Mouse (Mus musculus): ENCODE measurements at regions not wholly inside any gene's neighbourhood (a gene's known extent, or its start where the extent isn't known, plus 50 kb on each side); places are given as distances from the start of the nearest gene placed in this dataset.

DNA sequence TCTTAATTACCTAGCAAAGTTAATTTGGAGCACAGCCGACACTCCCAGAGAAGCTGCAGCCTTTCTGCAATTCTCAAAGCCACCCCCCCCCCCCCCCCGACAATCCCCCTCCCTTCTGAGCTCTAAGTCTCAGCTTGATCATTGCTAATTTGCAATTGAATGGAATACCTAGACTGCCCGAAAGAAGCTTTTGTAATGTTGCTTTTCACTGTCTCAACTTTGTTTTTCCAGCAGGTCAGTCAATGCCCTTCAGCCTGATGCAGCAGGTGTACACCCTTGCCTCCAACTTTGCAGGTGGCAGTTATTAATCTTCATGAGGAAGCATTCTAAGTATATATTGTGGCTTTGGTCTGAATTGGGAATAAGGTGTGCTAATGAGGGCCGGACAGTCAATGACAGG is 1006.6 kb upstream of the Gm8797 start:
- H3K4me1 ChIP-seq, result no peaks in the 10 kb centered on the region
- H3K36me3 ChIP-seq (replicated peaks), result no peaks in the 10 kb centered on the region
- no peak overlapping the region for H3K4me3 ChIP-seq
- 70% methylated on average over 4 of the region's 4 CpGs for WGBS
- H3K9me3 ChIP-seq, result peaks cover 22% of the 10 kb centered on the region
- no peaks in the 10 kb centered on the region for H3K27me3 ChIP-seq (ENCODE audit: poor library complexity, severe bottlenecking)
- DNase-seq (ENCODE audit: extremely low spot score, low spot score), result no peak
- no peak overlapping the region for H3K27ac ChIP-seq

DNA sequence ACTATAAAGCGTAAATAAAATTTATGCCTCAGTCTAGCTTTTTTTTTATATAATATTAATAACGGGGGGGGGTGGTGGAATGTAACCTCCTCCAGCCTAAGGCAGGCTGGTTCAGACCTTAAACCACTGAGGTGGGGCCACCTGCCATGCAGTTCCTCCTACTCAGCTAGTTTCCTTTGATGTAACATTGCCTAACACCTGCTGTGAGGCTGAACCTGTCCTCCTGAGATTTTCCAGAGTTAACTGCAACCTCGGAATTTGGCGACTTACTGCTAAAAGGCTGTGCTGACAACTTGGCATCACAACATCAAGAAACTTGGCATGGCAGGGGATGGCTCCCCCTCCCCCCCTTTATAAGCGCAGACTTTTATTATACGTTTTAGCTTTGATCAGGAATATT is 1006.0 kb upstream of the Gm8797 start:
- Histone ChIP-seq H3K4me3 (no peak overlapping the region), H3K9me3 (peaks cover 22% of the 10 kb centered on the region), H3K27me3 (ENCODE audit: poor library complexity, severe bottlenecking) (no peaks in the 10 kb centered on the region), H3K27ac (no peak overlapping the region), H3K36me3 (replicated peaks) (no peaks in the 10 kb centered on the region), H3K4me1 (no peaks in the 10 kb centered on the region)
- DNase-seq (ENCODE audit: extremely low spot score, low spot score), result no peak
- WGBS, result 87% methylated on average over 6 of the region's 6 CpGs

DNA sequence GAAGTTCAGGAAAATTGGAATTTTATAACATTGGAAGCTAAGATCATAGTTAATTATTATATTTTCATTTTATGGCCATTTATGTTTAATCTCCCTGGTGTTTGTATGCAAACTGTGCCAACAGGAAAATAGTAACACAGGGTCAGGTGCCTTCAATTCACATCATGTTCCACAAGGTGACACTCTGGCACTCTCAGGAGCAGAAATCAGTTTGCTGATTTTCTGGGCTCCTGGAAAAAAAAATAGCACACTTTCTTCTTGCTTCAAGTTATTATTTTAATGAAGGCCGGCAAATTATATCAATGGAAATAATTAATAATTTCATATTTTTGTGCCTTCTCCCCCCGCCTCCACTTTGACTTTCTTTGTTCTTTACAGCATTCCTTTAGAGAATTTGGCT is 994.5 kb upstream of the Gm8797 start:
- 88% methylated on average over 2 of the region's 2 CpGs for WGBS
- Histone ChIP-seq H3K9me3 (peaks cover under 1% of the 10 kb centered on the region; the same call in 1 of the 2 replicates), H3K27me3 (ENCODE audit: poor library complexity, severe bottlenecking) (no peaks in the 10 kb centered on the region), H3K27ac (no peak overlapping the region), H3K4me3 (no peak overlapping the region), H3K36me3 (replicated peaks) (no peaks in the 10 kb centered on the region), H3K4me1 (no peaks in the 10 kb centered on the region)
- DNase-seq (ENCODE audit: extremely low spot score, low spot score), result no peak

DNA sequence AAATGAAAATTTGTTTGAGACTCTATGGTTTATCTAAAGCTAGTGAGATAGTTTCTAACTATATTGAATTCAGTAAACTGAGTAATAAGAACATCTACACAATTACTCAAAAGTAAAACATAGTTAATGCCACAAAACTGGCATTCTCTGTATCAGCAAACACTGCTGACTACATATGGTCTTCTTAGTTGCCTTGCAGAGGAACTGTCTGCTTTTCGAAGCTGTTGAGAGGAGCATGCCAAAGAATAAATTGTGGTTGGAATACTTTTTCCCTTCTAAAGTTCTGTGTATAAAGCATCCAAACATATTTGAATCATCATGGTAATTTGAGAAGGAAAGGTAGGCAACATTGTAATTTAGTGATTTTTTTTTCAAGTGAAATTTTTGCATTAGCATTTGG is 993.5 kb upstream of the Gm8797 start:
- H3K36me3 ChIP-seq (replicated peaks), result no peaks in the 10 kb centered on the region

DNA sequence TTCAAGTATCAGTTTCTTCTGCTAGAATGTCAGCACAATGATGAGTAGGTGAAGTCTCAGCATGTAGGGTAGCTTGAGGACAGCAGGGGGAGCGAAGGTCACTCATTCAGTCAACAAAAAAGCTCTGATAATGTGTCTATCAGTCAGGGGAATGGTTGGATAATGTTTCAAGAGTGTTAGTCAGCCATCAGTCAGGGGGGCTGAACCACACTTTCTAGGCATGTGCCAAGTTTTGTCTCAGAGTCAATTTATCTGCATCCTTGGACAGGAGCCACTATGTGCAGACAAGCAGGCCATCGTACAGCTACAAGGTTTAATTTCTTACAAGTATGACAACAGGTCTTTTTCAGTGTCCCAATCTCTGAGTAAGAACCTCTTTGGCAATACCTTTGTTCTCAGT is 987.5 kb upstream of the Gm8797 start:
- Histone ChIP-seq H3K4me3 (no peak overlapping the region), H3K9me3 (peaks cover 19% of the 10 kb centered on the region), H3K27ac (no peak overlapping the region), H3K27me3 (ENCODE audit: poor library complexity, severe bottlenecking) (no peaks in the 10 kb centered on the region), H3K36me3 (replicated peaks) (no peaks in the 10 kb centered on the region), H3K4me1 (no peaks in the 10 kb centered on the region)
- no peak for DNase-seq (ENCODE audit: extremely low spot score, low spot score)
- 89% methylated on average over 2 of the region's 2 CpGs for WGBS

More for the DNA sequence above, 993.5 kb upstream of the Gm8797 start:
- no peak overlapping the region for H3K27ac ChIP-seq
- no peaks in the 10 kb centered on the region for H3K4me1 ChIP-seq
- peaks cover 10% of the 10 kb centered on the region; the same call in 1 of the 2 replicates for H3K9me3 ChIP-seq
- no peak overlapping the region for H3K4me3 ChIP-seq
- WGBS, result 96% methylated on average over 1 of the region's 1 CpGs
- H3K27me3 ChIP-seq (ENCODE audit: poor library complexity, severe bottlenecking), result no peaks in the 10 kb centered on the region
- no peak for DNase-seq (ENCODE audit: extremely low spot score, low spot score)

DNA sequence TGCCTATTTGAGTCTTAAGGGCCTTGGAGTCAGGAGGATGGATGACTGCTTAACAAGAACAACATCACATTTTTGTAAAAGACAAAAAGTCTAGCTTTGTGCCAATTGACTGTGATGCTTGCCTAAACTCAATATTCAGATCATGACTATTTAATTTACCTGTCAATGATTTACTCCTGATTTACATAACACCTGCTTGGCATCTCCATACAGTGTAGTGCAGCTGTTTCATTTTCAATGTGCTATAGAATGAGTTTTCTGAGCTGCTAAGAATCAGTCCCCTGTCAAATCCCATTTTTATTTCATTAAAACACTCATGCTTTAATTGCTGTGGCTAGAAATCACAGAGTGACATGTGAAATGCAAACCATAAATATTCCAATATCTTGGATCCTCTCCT is 974.0 kb upstream of the Gm8797 start:
- H3K9me3 ChIP-seq, result peaks cover under 1% of the 10 kb centered on the region; the same call in 1 of the 2 replicates

DNA sequence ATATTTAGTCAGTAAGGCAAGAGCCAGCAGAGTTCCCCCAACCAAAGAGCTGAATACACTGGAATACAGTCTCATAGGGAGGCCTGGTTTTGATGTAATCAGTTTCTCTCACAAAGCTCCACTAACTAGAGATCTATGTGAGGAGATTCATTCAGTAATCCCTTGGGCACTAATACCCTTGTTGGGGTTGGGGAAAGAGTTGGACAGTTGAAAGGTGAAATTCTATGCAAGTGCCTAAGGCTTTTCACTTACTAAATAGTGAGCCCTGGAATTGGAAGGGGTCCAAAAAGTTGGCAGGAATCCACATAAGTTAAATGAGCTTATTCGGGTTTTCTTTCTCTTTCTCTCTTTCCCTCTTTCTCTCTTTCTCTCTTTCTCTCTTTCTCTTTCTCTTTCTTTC is 965.4 kb upstream of the Gm8797 start:
- Histone ChIP-seq H3K36me3 (replicated peaks) (no peaks in the 10 kb centered on the region), H3K9me3 (no peaks in the 10 kb centered on the region), H3K4me1 (no peaks in the 10 kb centered on the region), H3K4me3 (no peak overlapping the region), H3K27me3 (ENCODE audit: poor library complexity, severe bottlenecking) (no peaks in the 10 kb centered on the region), H3K27ac (no peak overlapping the region)
- no peak for DNase-seq (ENCODE audit: extremely low spot score, low spot score)
- WGBS, result 74% methylated on average over 1 of the region's 1 CpGs

More for the DNA sequence above, 974.0 kb upstream of the Gm8797 start:
- DNase-seq (ENCODE audit: extremely low spot score, low spot score), result no peak
- Histone ChIP-seq H3K27ac (no peak overlapping the region), H3K4me3 (no peak overlapping the region), H3K27me3 (ENCODE audit: poor library complexity, severe bottlenecking) (no peaks in the 10 kb centered on the region), H3K36me3 (replicated peaks) (no peaks in the 10 kb centered on the region), H3K4me1 (no peaks in the 10 kb centered on the region)

DNA sequence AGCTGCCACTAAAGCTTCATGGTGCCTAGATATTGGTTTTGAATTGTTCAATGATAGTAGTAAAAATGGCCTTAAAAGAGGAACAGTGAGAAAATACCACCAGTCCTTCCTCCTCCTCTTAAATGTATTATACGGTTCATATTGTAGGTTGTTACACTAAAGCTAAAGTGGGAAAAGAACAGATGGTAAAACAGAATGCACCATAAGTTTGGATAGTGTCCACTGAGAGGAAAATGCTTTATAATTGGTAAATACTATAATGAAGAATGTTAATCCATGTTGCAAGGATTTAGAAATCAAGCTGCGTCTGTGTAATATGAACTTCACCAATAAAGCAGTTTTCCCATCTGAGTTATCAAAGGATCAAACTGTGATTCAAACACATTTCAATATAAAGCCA is 957.5 kb upstream of the Gm8797 start:
- 99% methylated on average over 2 of the region's 2 CpGs for WGBS
- H3K4me3 ChIP-seq, result no peak overlapping the region
- H3K27ac ChIP-seq, result no peak overlapping the region
- no peak for DNase-seq (ENCODE audit: extremely low spot score, low spot score)
- no peaks in the 10 kb centered on the region for H3K36me3 ChIP-seq (replicated peaks)
- no peaks in the 10 kb centered on the region for H3K9me3 ChIP-seq
- H3K27me3 ChIP-seq (ENCODE audit: poor library complexity, severe bottlenecking), result no peaks in the 10 kb centered on the region
- H3K4me1 ChIP-seq, result peaks cover 30% of the 10 kb centered on the region

DNA sequence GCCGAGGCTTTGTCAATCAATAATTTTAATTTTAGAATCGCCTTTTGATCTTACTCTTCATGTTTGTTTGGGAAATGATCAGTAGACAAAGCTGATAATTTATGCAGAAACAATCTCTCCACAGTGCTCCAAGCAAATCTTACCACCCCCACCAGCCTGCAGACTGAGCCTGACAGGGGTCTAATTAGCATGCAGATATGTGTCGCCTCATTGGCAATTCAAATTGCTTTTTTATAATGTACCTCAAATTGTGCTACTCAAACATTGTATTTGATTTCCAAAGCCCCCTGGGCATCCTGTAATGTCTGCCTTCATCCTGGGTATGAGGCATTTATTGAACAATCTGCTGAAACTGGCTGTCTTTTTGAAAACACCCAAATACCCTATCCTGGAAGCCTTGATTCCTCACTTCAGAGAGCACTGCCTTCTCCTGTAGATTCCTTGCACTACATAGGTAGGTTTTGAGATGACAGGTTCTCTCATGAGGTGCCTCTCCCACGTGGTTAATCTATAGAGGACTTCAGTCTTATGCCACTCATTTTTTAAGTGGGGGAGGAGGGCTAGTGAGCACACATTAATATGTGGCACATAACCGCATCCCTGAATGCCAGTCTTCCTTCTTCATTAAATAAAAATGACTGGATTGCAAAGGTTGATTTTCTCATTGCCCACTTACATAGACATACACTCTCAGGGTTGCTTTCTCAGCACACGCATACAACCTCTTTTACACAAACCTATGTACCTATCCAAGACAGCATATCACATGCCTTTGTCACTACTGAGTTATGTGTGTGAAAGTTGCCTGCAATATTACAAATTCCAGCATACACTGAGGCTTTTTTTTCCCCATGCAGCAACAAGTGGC is 954.3 kb upstream of the Gm8797 start:
- Histone ChIP-seq H3K9me3 (no peaks in the 10 kb centered on the region), H3K27ac (peak overlapping the region; percentile 58; the same call in 1 of the 2 replicates), H3K4me3 (no peak overlapping the region), H3K27me3 (ENCODE audit: poor library complexity, severe bottlenecking) (no peaks in the 10 kb centered on the region), H3K36me3 (replicated peaks) (no peaks in the 10 kb centered on the region), H3K4me1 (peaks cover 36% of the 10 kb centered on the region)
- DNase-seq (ENCODE audit: extremely low spot score, low spot score), result no peak
- WGBS, result 54% methylated on average over 6 of the region's 6 CpGs

DNA sequence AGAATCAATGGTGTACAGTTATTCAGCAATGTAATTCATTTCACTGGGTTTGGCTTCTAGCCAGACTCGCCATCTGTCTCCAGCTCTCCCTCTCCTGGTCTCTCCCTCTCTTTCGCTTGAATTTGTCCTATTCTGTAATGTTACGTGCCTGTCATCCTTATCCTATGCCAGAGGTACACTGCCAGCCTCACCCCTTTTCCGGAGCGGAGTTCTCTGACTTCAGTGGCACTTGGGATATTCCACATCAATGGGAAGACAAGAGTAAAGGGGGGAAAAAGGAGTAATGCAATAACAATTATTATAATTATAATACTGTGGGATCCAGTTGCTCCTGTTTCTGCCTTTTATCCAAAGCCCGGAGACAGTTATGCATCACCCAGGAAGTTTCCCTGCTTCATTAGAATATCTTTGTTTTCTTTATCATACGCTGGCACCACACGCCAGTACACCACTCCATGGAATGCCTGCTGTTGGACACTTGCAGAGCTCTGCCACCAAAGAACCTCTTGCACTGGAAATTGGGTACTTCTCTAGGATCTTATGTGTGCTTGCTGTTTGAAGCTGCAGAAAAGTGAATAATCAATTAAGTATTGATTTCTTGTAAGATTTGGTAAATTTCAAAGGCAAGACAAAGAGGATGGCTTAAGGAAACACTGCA is 953.6 kb upstream of the Gm8797 start:
- WGBS, result 84% methylated on average over 8 of the region's 8 CpGs
- Histone ChIP-seq H3K27ac (peak overlapping the region; percentile 58), H3K27me3 (ENCODE audit: poor library complexity, severe bottlenecking) (no peaks in the 10 kb centered on the region), H3K9me3 (no peaks in the 10 kb centered on the region), H3K36me3 (replicated peaks) (no peaks in the 10 kb centered on the region), H3K4me1 (peaks cover 36% of the 10 kb centered on the region), H3K4me3 (no peak overlapping the region)
- DNase-seq (ENCODE audit: extremely low spot score, low spot score), result no peak

DNA sequence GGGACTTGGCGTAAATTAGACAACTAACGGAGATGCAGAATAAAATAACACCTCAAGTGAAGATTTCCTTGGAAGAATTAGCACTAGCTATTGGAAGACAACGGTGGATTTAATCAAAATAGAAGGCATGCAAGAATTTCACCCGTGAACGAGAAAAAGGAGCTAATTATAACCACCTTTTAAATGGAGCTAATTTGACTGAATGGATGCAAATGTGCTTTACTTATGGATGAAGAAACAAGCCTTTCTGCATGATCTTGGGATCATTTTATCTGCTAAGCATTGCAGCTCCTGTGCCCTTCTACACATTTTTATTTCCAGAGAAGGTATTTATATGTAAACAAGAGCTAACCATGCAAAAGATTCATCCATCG is 953.1 kb upstream of the Gm8797 start:
- DNase-seq (ENCODE audit: extremely low spot score, low spot score), result no peak
- Histone ChIP-seq H3K36me3 (replicated peaks) (no peaks in the 10 kb centered on the region), H3K27me3 (ENCODE audit: poor library complexity, severe bottlenecking) (no peaks in the 10 kb centered on the region), H3K27ac (peak overlapping the region; percentile 58; the same call in 1 of the 2 replicates), H3K9me3 (no peaks in the 10 kb centered on the region), H3K4me1 (peaks cover 36% of the 10 kb centered on the region), H3K4me3 (peak overlapping the region; percentile 16; the same call in 1 of the 2 replicates)
- whole genome bisulfite sequencing, result 60% methylated on average over 6 of the region's 6 CpGs

DNA sequence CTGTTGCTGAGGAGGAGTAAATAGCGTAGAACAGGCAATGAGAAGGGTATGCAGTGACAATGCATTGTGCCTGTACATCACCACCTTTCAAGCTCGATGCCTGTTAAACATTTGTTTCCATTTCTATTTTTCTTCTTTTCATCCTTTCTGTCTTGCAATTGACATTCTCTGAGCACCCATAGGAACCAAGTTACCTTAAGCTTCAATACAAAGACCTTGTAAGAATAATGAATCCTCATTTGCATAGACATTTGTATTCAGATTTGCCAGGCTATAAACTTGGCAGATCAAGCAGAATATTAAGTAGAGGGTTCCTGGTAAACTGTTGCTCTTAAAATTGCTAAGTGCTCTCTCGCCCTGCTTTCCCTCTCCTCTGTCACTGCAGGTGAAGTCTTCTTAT is 952.2 kb upstream of the Gm8797 start:
- H3K27ac ChIP-seq, result no peak overlapping the region
- H3K4me1 ChIP-seq, result peaks cover 36% of the 10 kb centered on the region
- DNase-seq (ENCODE audit: extremely low spot score, low spot score), result no peak
- H3K9me3 ChIP-seq, result no peaks in the 10 kb centered on the region
- 76% methylated on average over 3 of the region's 3 CpGs for WGBS
- no peaks in the 10 kb centered on the region for H3K36me3 ChIP-seq (replicated peaks)
- no peaks in the 10 kb centered on the region for H3K27me3 ChIP-seq (ENCODE audit: poor library complexity, severe bottlenecking)
- no peak overlapping the region for H3K4me3 ChIP-seq

DNA sequence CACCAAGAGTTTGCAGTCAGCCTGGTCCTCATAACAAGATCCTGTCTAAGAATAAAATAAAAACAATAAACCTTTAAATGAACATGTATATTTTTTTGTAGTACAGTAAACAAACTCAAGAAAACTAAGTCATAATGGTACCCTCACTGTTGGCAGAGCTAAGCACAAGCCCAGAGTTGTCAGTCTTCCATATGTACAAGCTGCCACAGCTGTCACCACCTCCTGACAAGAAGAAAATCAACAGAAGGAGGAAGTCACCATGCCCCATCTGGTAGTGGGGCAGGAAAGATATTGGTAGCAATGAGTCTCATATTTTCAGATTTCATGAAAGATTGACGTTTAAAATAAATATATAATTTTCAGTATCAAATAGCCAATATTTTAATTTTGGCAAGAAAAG is 916.1 kb upstream of the Gm8797 start:
- H3K9me3 ChIP-seq, result no peaks in the 10 kb centered on the region
- no peak overlapping the region for H3K27ac ChIP-seq
- H3K4me3 ChIP-seq, result no peak overlapping the region
- no peak for DNase-seq (ENCODE audit: extremely low spot score, low spot score)
- no peaks in the 10 kb centered on the region for H3K27me3 ChIP-seq (ENCODE audit: poor library complexity, severe bottlenecking)
- 85% methylated on average over 1 of the region's 1 CpGs for WGBS
- H3K36me3 ChIP-seq (replicated peaks), result no peaks in the 10 kb centered on the region
- H3K4me1 ChIP-seq, result no peaks in the 10 kb centered on the region
